Mouse (Mus musculus) lung, postnatal 0 days (tissue): ENCODE measurements around the gene Taar7a. TPM values are rescaled to one million over a fixed set of nuclear protein-coding genes. Genes with fewer than 3 reads are reported as not detected.

Experiments used
- ATAC-seq: fragments of 200-750 bp; cut with Nextera tagmentation; 2 replicates; pipeline ENCODE4 v1.8.0; 2017; ENCODE audit warnings: moderate library complexity
- DNase-seq: peaks from one replicate; pipeline ENCODE4 v3.0.0-alpha.2; 2016; ENCODE audit warnings: low spot score
- H3K27ac ChIP-seq: fragments of 300-500 bp; sonication (generic); 2 replicates; pipeline ENCODE4 v1.5.1; 2014; ENCODE audit warnings: antibody characterized with exemption, mild to moderate bottlenecking, low read length, mixed read lengths
- H3K27me3 ChIP-seq: fragments of 300-500 bp; sonication (generic); replicated peaks from 2 replicates; pipeline ENCODE4 v1.6.1; 2014; ENCODE audit warnings: low read length, mixed read lengths; ENCODE audit not compliant: insufficient read depth
- H3K36me3 ChIP-seq: fragments of 300-500 bp; sonication (generic); 2 replicates; pipeline ENCODE4 v1.6.1; 2014; ENCODE audit warnings: low read length, mixed read lengths; ENCODE audit not compliant: insufficient read depth
- H3K4me1 ChIP-seq: fragments of 300-500 bp; sonication (generic); 2 replicates; pipeline ENCODE4 v1.6.1; 2014; ENCODE audit warnings: antibody characterized with exemption, low read depth, low read length, mixed read lengths; ENCODE audit not compliant: insufficient read depth
- H3K4me2 ChIP-seq: fragments of 300-500 bp; sonication (generic); replicated peaks from 2 replicates; pipeline ENCODE4 v1.6.1; 2014; ENCODE audit warnings: low read depth, mild to moderate bottlenecking, low read length, moderate library complexity, mixed read lengths
- H3K4me3 ChIP-seq: fragments of 300-500 bp; sonication (generic); 2 replicates; pipeline ENCODE4 v1.5.1; 2014; ENCODE audit warnings: low read depth, low read length
- H3K9ac ChIP-seq: fragments of 300-500 bp; sonication (generic); replicated peaks from 2 replicates; pipeline ENCODE4 v1.6.1; 2014; ENCODE audit warnings: low read depth, mild to moderate bottlenecking
- H3K9me3 ChIP-seq: fragments of 300-500 bp; sonication (generic); 2 replicates; pipeline ENCODE4 v1.6.1; 2016; ENCODE audit warnings: low read length, mixed read lengths
- CTCF ChIP-seq: IDR thresholded peaks from 2 replicates; pipeline ENCODE4 v1.5.1; 2016; ENCODE audit warnings: antibody characterized with exemption, mild to moderate bottlenecking
- EP300 ChIP-seq: IDR thresholded peaks from 2 replicates; pipeline ENCODE4 v1.6.1; 2016; ENCODE audit warnings: antibody characterized with exemption, mild to moderate bottlenecking, control low read depth
- WGBS: fragments of 180-500 bp; shearing (Covaris S2); extraction: QIAGEN DNeasy Blood & Tissue Kit; methylation state at CpG from one replicate; pipeline ENCODE4 v1.1.7; 2014; 5-methylcytosine and 5-hydroxymethylcytosine counted together
- polyA plus RNA-seq: library from polyadenylated mRNA; unstranded; fragments of >200 nt; fragmentation: Nextera tagmentation; extraction: Ambion mirVana; gene quantifications from 2 replicates; pipeline ENCODE4 v1.2.1, GENCODE M21; 2015

Gene Taar7a
- polyA plus RNA-seq, 1 experiment from 2014 or later, result not detected

DNA sequence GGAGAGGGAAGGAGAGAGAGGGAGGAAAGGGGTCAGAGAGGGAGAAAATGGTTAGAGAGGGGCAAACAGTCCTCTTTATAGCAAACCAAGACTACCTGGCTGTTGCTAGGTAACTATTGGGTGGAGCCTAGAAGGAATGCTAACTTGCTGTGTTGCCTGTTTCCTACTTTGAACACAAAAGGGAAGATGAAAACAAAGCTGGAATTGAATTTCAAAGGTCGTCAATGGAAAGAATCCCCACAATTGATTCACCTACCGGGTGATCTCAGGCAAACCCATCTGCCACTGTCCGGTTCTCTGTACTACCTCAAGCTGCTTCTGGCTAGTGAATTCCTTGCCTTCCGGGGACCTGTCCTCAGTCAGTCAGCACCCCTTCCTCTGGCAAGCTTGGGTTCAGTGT lies 15.3 kb downstream of the Taar7a start:
- ATAC-seq, result no peak

DNA sequence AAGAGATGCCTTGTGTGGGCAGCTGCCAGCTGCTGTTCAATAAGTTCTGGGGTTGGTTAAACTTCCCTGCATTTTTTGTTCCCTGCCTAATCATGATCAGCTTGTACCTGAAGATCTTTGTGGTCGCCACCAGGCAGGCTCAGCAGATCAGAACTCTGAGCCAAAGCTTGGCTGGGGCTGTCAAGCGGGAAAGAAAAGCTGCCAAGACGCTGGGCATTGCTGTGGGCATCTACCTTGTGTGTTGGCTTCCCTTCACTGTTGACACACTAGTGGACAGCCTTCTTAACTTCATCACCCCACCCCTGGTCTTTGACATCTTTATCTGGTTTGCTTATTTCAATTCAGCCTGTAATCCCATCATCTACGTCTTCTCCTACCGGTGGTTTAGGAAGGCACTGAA lies 22.0 kb downstream of the Taar7a start:
- DNase-seq, result no peak
- Histone ChIP-seq H3K27ac (no peak overlapping the region), H3K27me3 (no peaks in the 10 kb centered on the region), H3K4me1 (no peaks in the 10 kb centered on the region), H3K4me3 (no peak overlapping the region), H3K36me3 (no peaks in the 10 kb centered on the region), H3K9ac (no peak overlapping the region), H3K4me2 (no peak overlapping the region), H3K9me3 (no peaks in the 10 kb centered on the region)
- ATAC-seq, result no peak
- no peak for TF ChIP-seq EP300
- TF ChIP-seq CTCF, result no peak
- 75% methylated on average over 5 of the region's 5 CpGs for WGBS

More for the DNA sequence above, 15.3 kb downstream of the Taar7a start:
- TF ChIP-seq EP300 (no peak), CTCF (no peak)
- no peak for DNase-seq
- no peak overlapping the region for H3K27ac ChIP-seq
- H3K36me3 ChIP-seq, result no peaks in the 10 kb centered on the region
- no peak overlapping the region for H3K9ac ChIP-seq
- no peaks in the 10 kb centered on the region for H3K4me1 ChIP-seq
- 57% methylated on average over 4 of the region's 4 CpGs for WGBS
- H3K9me3 ChIP-seq, result no peaks in the 10 kb centered on the region
- no peaks in the 10 kb centered on the region for H3K27me3 ChIP-seq
- no peak overlapping the region for H3K4me2 ChIP-seq
- H3K4me3 ChIP-seq, result no peak overlapping the region

DNA sequence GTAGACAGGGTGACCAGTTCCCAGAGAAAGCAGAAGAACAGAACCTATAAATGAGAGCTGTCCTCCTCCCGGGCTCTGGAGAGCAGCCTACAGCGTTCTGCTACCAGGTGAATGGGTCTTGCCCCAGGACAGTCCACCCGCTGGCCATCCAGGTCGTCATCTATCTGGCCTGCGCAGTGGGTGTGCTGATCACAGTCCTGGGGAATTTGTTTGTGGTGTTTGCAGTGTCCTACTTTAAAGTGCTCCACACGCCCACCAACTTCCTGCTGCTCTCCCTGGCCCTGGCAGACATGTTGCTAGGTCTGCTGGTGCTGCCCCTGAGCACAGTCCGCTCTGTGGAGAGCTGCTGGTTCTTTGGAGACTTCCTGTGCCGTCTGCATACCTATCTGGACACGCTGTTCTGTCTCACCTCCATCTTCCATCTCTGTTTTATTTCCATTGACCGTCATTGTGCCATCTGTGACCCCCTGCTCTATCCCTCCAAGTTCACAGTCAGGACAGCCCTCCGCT lies 22.6 kb downstream of the Taar7a start, which contains the start of gene Taar5:
Gene Taar5 (plus strand): TSS at position 51 of the 510 bp plus-strand sequence.
- ATAC-seq (no peak), DNase-seq (no peak)
- Histone ChIP-seq H3K4me3 (no peak within 1 kb of the TSS), H3K9me3 (no peaks in the 10 kb centered on the region), H3K27me3 (no peaks in the 10 kb centered on the region), H3K4me1 (no peaks in the 10 kb centered on the region), H3K27ac (no peak within 1 kb of the TSS), H3K36me3 (no peaks in the 10 kb centered on the region), H3K9ac (no peak within 1 kb of the TSS), H3K4me2 (no peak within 1 kb of the TSS)
- TF ChIP-seq EP300, result no peak
- no peak for TF ChIP-seq CTCF
- 84% methylated on average over 11 of the region's 11 CpGs for WGBS

DNA sequence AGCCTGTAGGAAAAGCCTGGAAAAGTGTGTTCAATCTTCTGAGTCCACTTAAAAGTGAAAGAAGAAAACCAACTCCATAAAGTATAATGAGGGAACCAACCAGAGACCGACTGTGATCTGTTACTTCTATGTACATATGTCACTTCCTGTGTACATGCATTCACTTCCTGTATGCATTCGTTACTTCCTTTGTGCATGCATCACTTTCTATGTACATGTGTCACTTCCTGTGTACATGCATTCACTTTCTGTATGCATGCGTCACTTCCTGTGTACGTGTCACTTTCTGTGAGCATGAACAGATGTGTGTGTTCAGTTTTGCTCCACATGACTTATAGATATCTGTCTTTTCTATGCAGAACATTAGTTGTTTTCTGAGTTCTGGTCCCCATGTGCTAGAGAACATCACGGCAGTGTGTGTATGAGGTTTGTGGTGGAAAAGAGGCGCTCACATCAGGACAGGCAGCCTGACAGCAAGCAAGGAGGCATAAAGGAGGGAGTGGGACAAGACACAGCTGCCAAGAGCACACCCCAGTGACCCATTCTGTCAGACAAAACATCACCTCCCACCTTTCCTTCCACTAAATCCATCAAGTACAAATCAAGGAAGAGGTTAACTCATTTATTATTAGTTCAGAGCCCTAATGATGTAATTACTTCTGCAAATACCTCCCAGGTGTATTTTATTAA lies 28.2 kb downstream of the Taar7a start:
- 72% methylated on average over 6 of the region's 6 CpGs for WGBS
- no peak for DNase-seq
- no peak for ATAC-seq

DNA sequence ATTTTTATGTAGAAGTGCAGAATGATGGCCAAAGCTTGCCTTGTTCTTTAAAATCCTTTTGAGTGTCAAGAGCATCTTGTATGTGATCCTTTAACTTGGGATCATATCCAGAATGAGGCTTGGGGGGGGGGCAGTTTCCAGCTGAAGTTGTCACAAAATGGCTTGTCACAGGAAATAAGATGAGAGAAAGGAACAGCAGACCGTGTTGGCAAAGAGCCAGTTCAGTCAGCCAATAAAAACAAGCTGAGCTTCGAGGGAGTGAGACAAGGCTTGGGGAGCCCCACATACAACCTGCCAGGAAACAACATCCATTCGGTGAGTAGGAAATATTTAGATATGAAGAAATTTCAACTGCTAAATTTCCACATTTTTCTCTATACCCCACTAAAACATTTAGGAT lies 29.8 kb downstream of the Taar7a start:
- 29% methylated on average over 3 of the region's 3 CpGs for WGBS
- Histone ChIP-seq H3K4me2 (no peak overlapping the region), H3K36me3 (no peaks in the 10 kb centered on the region), H3K4me3 (no peak overlapping the region), H3K4me1 (no peaks in the 10 kb centered on the region), H3K27ac (no peak overlapping the region), H3K9me3 (no peaks in the 10 kb centered on the region), H3K9ac (no peak overlapping the region), H3K27me3 (no peaks in the 10 kb centered on the region)
- ATAC-seq, result no peak
- TF ChIP-seq EP300, result no peak
- TF ChIP-seq CTCF, result no peak
- no peak for DNase-seq

More for the DNA sequence above, 28.2 kb downstream of the Taar7a start:
- Histone ChIP-seq H3K27ac (no peak overlapping the region), H3K4me2 (no peak overlapping the region), H3K4me1 (no peaks in the 10 kb centered on the region), H3K36me3 (no peaks in the 10 kb centered on the region), H3K27me3 (no peaks in the 10 kb centered on the region), H3K4me3 (no peak overlapping the region), H3K9me3 (no peaks in the 10 kb centered on the region), H3K9ac (no peak overlapping the region)
- TF ChIP-seq CTCF (no peak), EP300 (no peak)

DNA sequence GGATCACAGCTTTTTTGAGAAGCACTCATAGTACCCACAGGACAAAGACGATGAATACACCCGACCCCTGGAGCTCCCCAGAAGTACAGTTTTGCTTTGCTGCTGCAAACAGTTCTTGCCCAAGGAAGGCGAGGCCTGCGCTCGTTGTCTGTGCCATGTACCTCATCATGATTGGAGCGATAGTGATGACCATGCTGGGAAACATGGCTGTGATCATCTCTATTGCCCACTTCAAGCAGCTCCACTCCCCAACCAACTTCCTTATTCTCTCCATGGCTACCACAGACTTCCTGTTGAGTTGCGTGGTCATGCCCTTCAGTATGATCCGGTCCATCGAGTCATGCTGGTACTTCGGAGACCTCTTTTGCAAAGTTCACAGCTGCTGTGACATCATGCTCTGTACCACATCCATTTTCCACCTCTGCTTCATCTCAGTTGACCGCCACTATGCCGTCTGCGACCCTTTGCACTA lies 32.8 kb downstream of the Taar7a start, which contains the start of gene Taar4:
Gene Taar4 (plus strand): TSS at position 51 of the 472 bp plus-strand sequence.
- WGBS, result 93% methylated on average over 13 of the region's 13 CpGs
- no peak within 1 kb of the TSS for H3K4me3 ChIP-seq
- H3K4me1 ChIP-seq, result no peaks in the 10 kb centered on the region
- H3K27ac ChIP-seq, result no peak within 1 kb of the TSS
- H3K9ac ChIP-seq, result no peak within 1 kb of the TSS
- H3K4me2 ChIP-seq, result no peak within 1 kb of the TSS
- H3K27me3 ChIP-seq, result no peaks in the 10 kb centered on the region
- H3K36me3 ChIP-seq, result no peaks in the 10 kb centered on the region
- ATAC-seq, result no peak
- TF ChIP-seq CTCF (no peak), EP300 (no peak)
- no peak for DNase-seq
- no peaks in the 10 kb centered on the region for H3K9me3 ChIP-seq
